Mouse (Mus musculus): ENCODE results near the gene Tcfl5.
A peak's percentile ranks its signal among the peaks of the same experiment; 100 is the strongest.

The Tcfl5 gene

GRCm38 (mm10) chr2:180598157-180598705, 44.3 kb downstream of the Tcfl5 start:
- no peak for DNase-seq (ENCODE audit: low read depth, low spot score)

GRCm38 (mm10) chr2:180597490-180597889, 45.0 kb downstream of the Tcfl5 start, which contains the start of gene Col9a3:
Gene Col9a3 (plus strand): TSS chr2:180597790.
- DNase-seq (ENCODE audit: low read depth, low spot score), result no peak

- DNase-seq (ENCODE audit: low read depth, low spot score), result peak; percentile 89
Measured at GRCm38 (mm10) chr2:180589123-180589831, 53.2 kb downstream of the Tcfl5 start, which contains the start of gene Ogfr. Gene Ogfr (plus strand): TSS chr2:180589245.

- no peak for DNase-seq (ENCODE audit: low read depth, low spot score)
Measured at GRCm38 (mm10) chr2:180588736-180589122, 53.8 kb downstream of the Tcfl5 start.

GRCm38 (mm10) chr2:180583154-180583507, 59.4 kb downstream of the Tcfl5 start:
- peak; percentile 55 for DNase-seq (ENCODE audit: low read depth, low spot score)

GRCm38 (mm10) chr2:180582481-180583153, 59.9 kb downstream of the Tcfl5 start:
- peak; percentile 96 for DNase-seq (ENCODE audit: low read depth, low spot score)

- DNase-seq (ENCODE audit: low read depth, low spot score), result no peak
Measured at GRCm38 (mm10) chr2:180581002-180581401, 61.5 kb downstream of the Tcfl5 start, which contains the start of gene Mrgbp. Gene Mrgbp (plus strand): TSS chr2:180581304.

GRCm38 (mm10) chr2:180578686-180579085, 63.8 kb downstream of the Tcfl5 start:
- peak; percentile 81 for DNase-seq (ENCODE audit: low read depth, low spot score)

GRCm38 (mm10) chr2:180576482-180576881, 66.0 kb downstream of the Tcfl5 start:
- peak; percentile 84 for DNase-seq (ENCODE audit: low read depth, low spot score)
